Mouse (Mus musculus) hindbrain, embryonic 10.5 days (tissue): ENCODE measurements around the gene Ptger1. TPM values are rescaled to one million over a fixed set of nuclear protein-coding genes. Genes with fewer than 3 reads are reported as not detected.

Source experiments
- DNase-seq: peaks from one replicate; pipeline ENCODE4 v3.0.0-alpha.2; 2017; ENCODE audit warnings: low spot score
- H3K27ac ChIP-seq: fragments of 300-500 bp; sonication (generic); 2 replicates; pipeline ENCODE4 v1.5.1; 2016; ENCODE audit warnings: mild to moderate bottlenecking, moderate library complexity
- H3K27me3 ChIP-seq: fragments of 300-500 bp; sonication (generic); 2 replicates; pipeline ENCODE4 v1.6.1; 2016; ENCODE audit warnings: mild to moderate bottlenecking; ENCODE audit not compliant: poor library complexity, insufficient read depth, severe bottlenecking
- H3K36me3 ChIP-seq: fragments of 300-500 bp; sonication (generic); 2 replicates; pipeline ENCODE4 v1.6.1; 2016; ENCODE audit warnings: mild to moderate bottlenecking, moderate library complexity
- H3K4me1 ChIP-seq: fragments of 300-500 bp; sonication (generic); replicated peaks from 2 replicates; pipeline ENCODE4 v1.6.1; 2016; ENCODE audit warnings: mild to moderate bottlenecking
- H3K4me3 ChIP-seq: fragments of 300-500 bp; sonication (generic); 2 replicates; pipeline ENCODE4 v1.5.1; 2016; ENCODE audit warnings: mild to moderate bottlenecking, moderate library complexity
- H3K9me3 ChIP-seq: fragments of 300-500 bp; sonication (generic); 2 replicates; pipeline ENCODE4 v1.6.1; 2016; ENCODE audit warnings: mild to moderate bottlenecking, moderate library complexity
- WGBS: fragments of 180-500 bp; shearing (Covaris S2); methylation state at CpG from one replicate; pipeline ENCODE4 v1.1.7; 2016; 5-methylcytosine and 5-hydroxymethylcytosine counted together
- polyA plus RNA-seq: library from polyadenylated mRNA; unstranded; fragments of >200 nt; fragmentation: Nextera tagmentation; extraction: Ambion mirVana; gene quantifications from 2 replicates; pipeline ENCODE4 v1.2.1, GENCODE M21; 2016

The Ptger1 gene
- polyA plus RNA-seq, 1 experiment from 2014 or later = 0.58 TPM

GRCm38 (mm10) chr8:83689264-83689663 is 22.8 kb downstream of the Ptger1 start:
- H3K27me3 ChIP-seq = no peaks in the 10 kb centered on the region
- DNase-seq = no peak
- H3K36me3 ChIP-seq = peaks cover 68% of the 10 kb centered on the region
- 92% methylated on average over 6 of the region's 6 CpGs for WGBS
- no peak overlapping the region for H3K4me3 ChIP-seq
- H3K9me3 ChIP-seq = no peaks in the 10 kb centered on the region
- no peak overlapping the region for H3K27ac ChIP-seq
- H3K4me1 ChIP-seq = peaks cover 7% of the 10 kb centered on the region; the same call in 1 of the 2 replicates

GRCm38 (mm10) chr8:83693609-83694236 is 27.2 kb downstream of the Ptger1 start:
- no peak for DNase-seq
- 85% methylated on average over 10 of the region's 10 CpGs for WGBS
- no peaks in the 10 kb centered on the region for H3K27me3 ChIP-seq

GRCm38 (mm10) chr8:83694369-83695160 is 28.1 kb downstream of the Ptger1 start:
- Histone ChIP-seq H3K36me3 (peaks cover 30% of the 10 kb centered on the region), H3K4me1 (peaks cover 40% of the 10 kb centered on the region), H3K27me3 (no peaks in the 10 kb centered on the region), H3K4me3 (no peak overlapping the region), H3K27ac (no peak overlapping the region), H3K9me3 (no peaks in the 10 kb centered on the region)
- no peak for DNase-seq
- WGBS = 89% methylated on average over 11 of the region's 11 CpGs

More at GRCm38 (mm10) chr8:83693609-83694236, 27.2 kb downstream of the Ptger1 start:
- H3K36me3 ChIP-seq = peaks cover 35% of the 10 kb centered on the region
- H3K4me3 ChIP-seq = no peak overlapping the region
- H3K27ac ChIP-seq = no peak overlapping the region
- no peaks in the 10 kb centered on the region for H3K9me3 ChIP-seq
- peaks cover 34% of the 10 kb centered on the region for H3K4me1 ChIP-seq

- Histone ChIP-seq H3K27ac (no peak overlapping the region), H3K9me3 (no peaks in the 10 kb centered on the region), H3K36me3 (peaks cover 22% of the 10 kb centered on the region), H3K4me3 (no peak overlapping the region), H3K4me1 (peaks cover 49% of the 10 kb centered on the region), H3K27me3 (no peaks in the 10 kb centered on the region)
- 87% methylated on average over 17 of the region's 17 CpGs for WGBS
- DNase-seq = no peak
Observed at GRCm38 (mm10) chr8:83695351-83696106, 29.1 kb downstream of the Ptger1 start.

- 57% methylated on average over 19 of the region's 19 CpGs for WGBS
- Histone ChIP-seq H3K27me3 (no peaks in the 10 kb centered on the region), H3K27ac (peak overlapping the region; percentile 95), H3K4me1 (peaks cover 49% of the 10 kb centered on the region), H3K4me3 (peak overlapping the region; percentile 92), H3K9me3 (0 out of 2 replicates have a peak, but pooled peaks cover 2% of the 10 kb centered on the region), H3K36me3 (peaks cover 2% of the 10 kb centered on the region)
- DNase-seq = peak; percentile 7
Observed at GRCm38 (mm10) chr8:83697374-83698220, 31.1 kb downstream of the Ptger1 start.

GRCm38 (mm10) chr8:83698291-83698660 is 31.8 kb downstream of the Ptger1 start:
- H3K4me3 ChIP-seq = peak overlapping the region; percentile 92
- H3K27ac ChIP-seq = peak overlapping the region; percentile 95
- WGBS = 5% methylated on average over 15 of the region's 15 CpGs
- H3K36me3 ChIP-seq = no peaks in the 10 kb centered on the region
- 0 out of 2 replicates have a peak, but pooled peaks cover 2% of the 10 kb centered on the region for H3K9me3 ChIP-seq
- H3K27me3 ChIP-seq = no peaks in the 10 kb centered on the region
- peaks cover 49% of the 10 kb centered on the region for H3K4me1 ChIP-seq
- peak; percentile 30 for DNase-seq

- WGBS = under 1% methylated on average over 85 of the region's 85 CpGs
- Histone ChIP-seq H3K27me3 (no peaks in the 10 kb centered on the region), H3K27ac (peak within 1 kb of the TSS; percentile 95), H3K9me3 (0 out of 2 replicates have a peak, but pooled peaks cover 2% of the 10 kb centered on the region), H3K4me1 (peaks cover 45% of the 10 kb centered on the region), H3K4me3 (peak within 1 kb of the TSS; percentile 92), H3K36me3 (no peaks in the 10 kb centered on the region)
- DNase-seq = peak; percentile 86
Observed at GRCm38 (mm10) chr8:83698661-83699453, 32.4 kb downstream of the Ptger1 start, which contains the start of gene Pkn1. TSS of gene Pkn1 (minus strand) at chr8:83699179.

- Histone ChIP-seq H3K27ac (peak overlapping the region; percentile 95), H3K36me3 (no peaks in the 10 kb centered on the region), H3K27me3 (no peaks in the 10 kb centered on the region), H3K9me3 (0 out of 2 replicates have a peak, but pooled peaks cover 2% of the 10 kb centered on the region), H3K4me3 (peak overlapping the region; percentile 92), H3K4me1 (peaks cover 42% of the 10 kb centered on the region)
- peak; percentile 30 for DNase-seq
- 43% methylated on average over 9 of the region's 9 CpGs for WGBS
Observed at GRCm38 (mm10) chr8:83699566-83699965, 33.1 kb downstream of the Ptger1 start.

GRCm38 (mm10) chr8:83700423-83701085 is 34.1 kb downstream of the Ptger1 start:
- Histone ChIP-seq H3K36me3 (no peaks in the 10 kb centered on the region), H3K4me1 (peaks cover 40% of the 10 kb centered on the region), H3K27me3 (no peaks in the 10 kb centered on the region), H3K27ac (no peak overlapping the region), H3K4me3 (no peak overlapping the region), H3K9me3 (0 out of 2 replicates have a peak, but pooled peaks cover 2% of the 10 kb centered on the region)
- no peak for DNase-seq
- WGBS = 82% methylated on average over 9 of the region's 9 CpGs

GRCm38 (mm10) chr8:83703426-83703825 is 36.9 kb downstream of the Ptger1 start:
- no peak overlapping the region for H3K27ac ChIP-seq
- H3K36me3 ChIP-seq = no peaks in the 10 kb centered on the region
- H3K27me3 ChIP-seq = no peaks in the 10 kb centered on the region
- H3K9me3 ChIP-seq = 0 out of 2 replicates have a peak, but pooled peaks cover 2% of the 10 kb centered on the region
- no peak overlapping the region for H3K4me3 ChIP-seq
- no peak for DNase-seq
- peaks cover 21% of the 10 kb centered on the region for H3K4me1 ChIP-seq
- WGBS = 85% methylated on average over 4 of the region's 4 CpGs

- 68% methylated on average over 5 of the region's 5 CpGs for WGBS
- Histone ChIP-seq H3K27ac (no peak overlapping the region), H3K9me3 (0 out of 2 replicates have a peak, but pooled peaks cover 2% of the 10 kb centered on the region), H3K27me3 (no peaks in the 10 kb centered on the region), H3K4me1 (0 out of 2 replicates have a peak, but pooled peaks cover 3% of the 10 kb centered on the region), H3K36me3 (no peaks in the 10 kb centered on the region), H3K4me3 (no peak overlapping the region)
- no peak for DNase-seq
Observed at GRCm38 (mm10) chr8:83706411-83706810, 39.9 kb downstream of the Ptger1 start.
